Mouse (Mus musculus) gastrocnemius, postnatal 25 days (tissue): ENCODE data around the gene Hint1. TPM values are rescaled to one million over a fixed set of nuclear protein-coding genes. Genes with fewer than 3 reads are reported as not detected.
"Not testable (repeated sequence)": the region's sequence is repeated elsewhere in the genome, so short reads cannot be mapped to it uniquely, and the experiment has no call there.

Source experiments
- DNase-seq: peaks from one replicate; pipeline ENCODE4 v3.0.0; 2022
- total RNA-seq, 2 experiments: library from RNA; stranded (reverse); gene quantifications; 1 replicate in 1 of 2; 2 replicates in 1 of 2; pipeline ENCODE4 v1.2.3; 2021

Hint1 gene
- total RNA-seq, 2 experiments from 2014 or later, result 181 to 192 TPM

DNA sequence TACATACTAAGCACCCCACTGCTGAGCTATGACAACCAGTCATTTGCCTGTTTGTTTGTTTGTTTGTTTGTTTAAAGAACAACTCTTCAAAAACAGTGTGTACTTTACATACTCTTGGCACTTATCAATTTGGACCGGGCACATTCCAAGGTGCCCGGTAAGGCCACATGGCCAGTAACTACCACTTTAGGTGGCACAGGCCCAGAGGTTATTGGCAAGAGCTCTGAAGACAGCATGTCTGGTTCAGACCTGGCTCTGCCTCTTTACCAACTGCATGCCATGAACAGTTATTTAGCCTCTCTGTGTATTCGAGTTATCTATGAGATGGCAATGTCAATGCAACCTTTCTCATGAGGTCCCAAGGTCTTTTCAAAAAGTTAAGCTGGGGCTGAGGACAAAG lies 30.5 kb downstream of the Hint1 start:
- not testable (repeated sequence) for DNase-seq

DNA sequence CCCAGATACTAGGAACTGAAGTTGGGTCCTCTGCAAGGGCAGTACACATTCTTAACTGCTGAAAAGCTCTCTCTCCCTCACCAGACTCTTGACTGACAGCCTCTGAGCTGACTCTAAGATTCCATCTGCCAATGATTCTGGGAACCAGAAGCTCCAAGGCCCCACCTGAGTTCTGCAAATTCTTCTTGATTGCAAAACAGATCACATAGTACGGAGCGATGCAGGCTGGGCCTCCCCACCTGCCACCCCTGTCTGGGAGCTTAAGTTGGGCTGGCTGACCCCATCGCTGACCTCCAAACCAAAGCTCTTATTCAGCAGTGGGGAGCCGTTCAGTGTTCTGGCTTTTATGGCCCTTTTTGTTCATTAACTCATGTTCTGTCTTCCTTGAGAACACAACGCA lies 31.3 kb downstream of the Hint1 start:
- DNase-seq, result no peak

DNA sequence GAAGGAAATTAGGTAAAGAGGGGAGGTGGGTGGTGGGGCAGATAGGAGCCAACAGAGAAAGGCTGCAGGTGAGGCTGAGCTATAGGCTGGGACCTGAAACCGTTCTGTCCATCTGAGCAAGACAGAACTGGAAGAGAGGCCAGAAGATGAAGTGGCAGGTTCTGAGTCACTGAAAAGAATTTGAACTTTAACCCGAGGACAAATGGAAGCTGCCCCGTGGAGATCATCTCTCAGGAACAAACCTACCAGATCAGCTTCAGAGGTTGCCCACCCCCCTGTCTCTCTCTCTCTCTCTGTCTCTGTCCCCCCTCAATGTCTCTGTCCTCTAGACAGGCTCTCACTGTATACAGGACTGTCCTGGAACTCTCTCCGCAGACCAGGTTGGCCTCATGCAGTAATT lies 33.5 kb downstream of the Hint1 start:
- no peak for DNase-seq

DNA sequence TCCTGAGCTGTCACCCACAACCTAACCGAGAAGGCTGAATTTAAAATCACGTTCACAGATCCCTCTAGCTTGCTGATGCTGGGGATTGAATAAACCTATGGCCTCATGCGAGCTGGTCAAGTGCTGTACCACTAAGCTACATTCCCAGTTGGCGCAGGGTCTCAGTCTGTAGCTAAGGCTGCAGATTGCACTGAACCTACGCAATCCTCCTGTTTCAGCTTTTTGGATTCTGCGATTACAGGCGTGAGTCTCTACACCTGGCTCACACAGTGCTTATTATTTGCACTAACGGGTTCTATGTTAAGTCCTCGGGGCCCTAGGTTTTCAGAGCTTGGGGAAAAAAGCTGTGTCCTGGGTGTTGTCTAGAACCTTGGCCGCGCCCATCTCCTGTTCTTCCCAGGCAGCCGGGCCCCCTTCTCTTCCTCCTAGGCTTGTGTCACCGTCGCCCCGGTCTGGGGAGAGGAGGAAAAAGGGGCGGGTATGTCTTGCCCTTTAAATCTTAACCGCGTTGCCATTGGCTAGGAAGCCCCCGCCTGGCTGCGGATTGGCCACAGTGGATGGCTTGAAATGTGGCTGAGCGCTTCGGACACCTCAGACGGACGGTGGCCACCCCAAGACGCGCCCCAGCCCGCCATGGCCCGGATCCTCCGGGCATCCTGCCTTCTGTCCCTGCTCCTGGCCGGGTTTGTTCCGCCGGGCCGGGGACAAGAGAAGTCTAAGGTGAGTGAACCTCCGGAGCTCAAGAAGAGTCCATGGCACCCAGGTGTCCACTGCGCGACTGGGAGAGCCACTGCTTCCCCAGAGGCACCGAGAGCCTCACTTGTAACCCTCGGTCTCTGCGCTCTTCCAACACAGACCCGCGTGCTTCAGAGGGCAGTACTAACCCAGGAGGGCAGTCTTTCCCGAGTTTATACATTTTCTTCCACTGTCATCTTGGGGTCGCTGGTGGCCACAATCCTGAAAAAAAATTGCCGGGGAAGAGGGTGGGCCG lies 36.4 kb downstream of the Hint1 start, which contains the start of gene Gpx3:
Gpx3 (plus strand) TSS at position 121 of the 991 bp plus-strand sequence.
- DNase-seq, result peak; percentile 81

DNA sequence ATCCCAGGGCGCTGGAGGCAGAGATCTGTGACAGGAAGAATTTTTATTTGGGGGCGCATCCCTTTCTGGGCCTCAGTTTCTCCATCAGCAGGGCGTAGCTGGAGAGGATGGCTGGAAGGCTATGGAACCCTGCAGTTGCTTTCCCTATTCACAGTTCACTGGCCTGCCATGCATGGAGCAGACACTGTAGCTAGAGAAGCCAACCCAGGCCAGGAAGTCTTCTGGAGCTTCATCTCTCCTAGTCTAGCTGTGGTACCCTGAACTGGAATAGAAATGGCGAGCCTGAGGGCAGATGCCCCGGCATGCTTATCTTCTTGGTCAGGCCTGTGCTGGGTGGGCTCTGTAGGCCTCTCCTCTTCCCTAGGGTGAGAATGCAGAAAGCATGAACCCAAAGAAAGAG lies 37.2 kb downstream of the Hint1 start:
- no peak for DNase-seq

DNA sequence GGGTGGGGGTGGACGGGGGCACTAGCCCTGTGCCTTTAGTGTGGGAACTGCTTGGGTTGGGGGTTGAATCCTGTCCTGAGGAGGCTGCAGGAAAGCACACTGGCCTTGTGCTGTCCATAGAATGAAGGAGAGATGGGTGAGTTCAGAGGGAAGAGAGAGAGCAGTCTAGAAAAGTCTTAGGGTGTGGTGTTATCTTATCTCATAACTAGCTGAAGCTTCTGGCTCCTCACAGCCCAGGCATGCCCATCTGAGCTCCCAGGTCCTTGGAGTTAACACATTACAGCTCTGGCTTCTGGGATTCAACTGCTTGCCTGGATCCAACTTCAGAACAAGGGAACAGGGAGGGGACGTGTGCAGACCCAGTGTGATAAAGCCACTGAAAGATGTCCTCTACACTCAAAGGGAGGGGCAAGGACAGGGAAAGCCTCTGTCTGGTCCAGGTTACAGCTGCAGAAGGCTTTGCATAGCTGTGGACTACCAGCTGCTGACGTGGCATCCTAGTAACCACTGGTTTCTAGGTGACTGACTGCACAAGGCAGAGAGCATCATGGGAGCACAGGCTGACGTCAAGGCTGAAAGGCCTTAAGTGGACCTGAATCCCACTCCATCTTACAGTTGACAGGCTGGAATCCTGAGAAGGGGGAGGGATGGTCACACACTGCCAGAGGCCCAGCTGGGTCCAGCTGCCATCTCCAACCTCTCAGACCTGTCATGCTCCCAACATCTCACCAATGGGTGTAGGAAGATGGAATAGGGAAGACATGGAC lies 37.9 kb downstream of the Hint1 start:
- no peak for DNase-seq

DNA sequence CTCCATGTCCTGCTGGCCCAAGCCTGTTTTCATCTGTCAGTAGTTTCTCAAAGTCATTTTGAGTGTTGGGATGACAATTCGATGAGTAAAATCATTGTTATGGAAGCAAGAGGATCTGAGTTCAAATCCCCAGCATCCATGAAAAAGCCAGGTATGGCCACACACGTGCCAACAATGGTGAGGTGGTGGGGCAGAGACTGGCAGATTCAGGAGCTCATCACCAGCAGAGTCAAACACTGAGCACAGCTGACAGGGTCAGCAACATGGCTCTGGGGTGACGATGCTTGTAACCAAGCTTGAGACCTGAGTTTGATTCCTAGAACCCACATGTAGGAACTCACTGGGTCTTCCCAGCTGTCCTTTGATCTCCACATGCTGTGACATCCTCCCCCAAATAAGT lies 38.9 kb downstream of the Hint1 start:
- no peak for DNase-seq

DNA sequence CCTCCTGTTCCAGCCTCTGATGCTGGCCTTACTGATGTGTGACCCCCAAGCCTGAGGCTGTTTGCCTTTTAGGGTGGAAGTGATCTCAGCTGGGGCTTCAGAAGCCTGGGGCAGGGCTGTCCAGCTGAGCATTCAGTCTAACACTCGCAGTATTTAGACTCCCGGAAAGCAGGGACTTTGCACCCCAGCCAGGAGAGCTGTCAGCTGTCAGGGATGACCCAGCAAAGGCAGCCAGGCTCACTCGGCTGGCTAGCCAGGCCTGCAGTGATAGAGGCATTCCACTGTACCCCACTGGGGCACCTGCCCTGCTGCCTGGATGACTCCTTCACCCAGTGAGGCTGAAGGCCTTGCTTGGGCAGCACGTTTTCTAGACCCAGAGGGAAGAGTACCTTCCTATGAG lies 39.7 kb downstream of the Hint1 start:
- peak; percentile 55 for DNase-seq

DNA sequence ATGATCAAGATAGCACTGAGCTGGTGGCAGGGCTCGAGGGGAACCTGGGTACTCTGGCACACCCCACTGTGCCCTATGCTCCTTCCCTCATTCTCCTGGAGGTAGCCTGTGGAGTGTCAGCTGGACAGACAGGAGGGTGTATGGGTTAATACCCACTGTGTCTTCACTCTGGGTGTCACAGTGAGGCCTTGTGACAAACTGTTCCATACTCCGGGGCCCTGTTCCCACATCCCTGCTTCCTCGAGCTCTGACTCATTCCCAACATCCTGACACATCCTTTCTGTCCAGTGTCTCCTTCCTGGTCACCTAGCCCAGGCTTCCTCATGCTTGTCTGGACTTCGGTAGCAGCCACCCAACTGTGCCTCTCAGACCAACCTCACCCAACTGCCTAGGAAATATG lies 40.3 kb downstream of the Hint1 start:
- no peak for DNase-seq

DNA sequence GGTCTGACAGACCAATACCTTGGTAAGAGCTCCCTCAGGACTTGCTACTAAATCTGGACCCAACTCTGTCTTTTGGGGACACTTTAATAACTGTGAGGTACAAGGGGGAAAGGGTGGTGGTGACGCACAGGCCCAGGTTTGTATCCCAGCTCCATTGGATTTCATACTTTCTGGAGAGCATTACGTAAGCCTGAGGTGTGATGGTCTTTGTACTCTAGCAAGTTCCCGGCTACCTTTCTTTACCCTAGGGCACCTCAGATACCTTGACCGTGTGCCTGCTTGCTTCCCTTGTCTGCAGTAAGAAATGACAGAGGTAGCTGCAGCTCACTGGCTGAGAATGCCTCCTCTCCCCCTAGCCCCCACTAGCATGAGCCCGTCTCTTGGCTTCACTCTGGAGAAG lies 41.1 kb downstream of the Hint1 start:
- no peak for DNase-seq

DNA sequence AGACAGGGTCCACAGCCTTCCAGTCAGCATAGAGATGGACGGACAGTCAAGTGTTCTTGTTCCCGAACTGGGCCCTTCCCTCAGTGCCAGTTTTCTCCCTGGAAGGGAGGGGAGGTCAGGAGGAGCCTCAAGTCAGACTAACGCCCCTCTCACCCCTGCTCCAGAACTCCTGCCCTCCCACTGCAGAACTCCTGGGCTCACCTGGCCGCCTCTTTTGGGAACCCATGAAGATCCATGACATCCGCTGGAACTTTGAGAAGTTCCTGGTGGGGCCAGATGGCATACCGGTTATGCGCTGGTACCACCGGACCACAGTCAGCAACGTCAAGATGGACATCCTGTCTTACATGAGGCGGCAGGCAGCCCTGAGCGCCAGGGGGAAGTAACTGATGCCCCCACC lies 43.1 kb downstream of the Hint1 start:
- no peak for DNase-seq

DNA sequence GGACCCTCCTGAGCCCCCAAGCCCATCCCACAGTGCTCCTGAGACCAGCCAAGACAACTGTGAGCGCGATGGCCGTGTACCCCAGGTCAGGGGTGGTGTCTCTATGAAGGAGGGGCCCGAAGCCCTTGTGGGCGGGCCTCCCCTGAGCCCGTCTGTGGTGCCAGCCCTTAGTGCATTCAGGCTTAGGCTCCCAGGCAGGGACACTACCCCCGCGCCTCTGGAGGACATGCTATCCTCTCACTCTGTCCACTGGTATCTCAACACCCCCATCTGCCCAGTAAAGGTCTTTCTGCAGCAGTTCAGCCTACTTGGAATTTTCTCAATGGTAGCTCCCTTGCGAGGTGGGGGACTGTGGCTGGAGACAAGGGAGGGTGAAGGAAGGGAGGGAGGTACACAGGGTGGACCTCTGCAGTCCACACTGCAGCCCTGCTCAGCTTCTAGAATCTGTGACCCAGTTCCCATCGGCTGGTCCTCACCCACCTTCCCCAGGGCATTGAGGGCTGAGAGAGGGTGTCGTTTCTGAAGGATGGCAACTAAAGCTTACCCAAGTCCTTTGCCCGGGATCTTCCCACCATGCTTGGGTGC lies 44.0 kb downstream of the Hint1 start:
- DNase-seq, result no peak

DNA sequence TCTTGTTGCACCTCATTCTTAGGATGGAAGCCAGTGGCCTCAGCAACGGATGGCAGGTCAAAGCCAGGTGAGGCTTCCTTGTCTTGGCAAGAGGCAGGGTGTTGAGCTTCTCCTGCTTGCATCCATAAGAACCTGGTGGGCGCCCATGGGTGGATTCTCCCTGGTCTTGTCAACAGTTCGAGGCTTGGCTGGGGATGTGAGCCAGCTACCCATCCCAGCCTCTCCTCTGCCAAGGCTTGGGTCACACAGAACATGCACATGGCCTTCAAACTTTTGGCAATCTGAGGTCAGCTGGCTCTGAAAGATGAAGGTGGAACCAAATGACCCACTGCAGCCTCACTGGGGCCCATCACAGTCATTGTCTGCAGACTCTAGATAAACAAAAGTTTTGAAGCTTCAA lies 45.0 kb downstream of the Hint1 start:
- no peak for DNase-seq

DNA sequence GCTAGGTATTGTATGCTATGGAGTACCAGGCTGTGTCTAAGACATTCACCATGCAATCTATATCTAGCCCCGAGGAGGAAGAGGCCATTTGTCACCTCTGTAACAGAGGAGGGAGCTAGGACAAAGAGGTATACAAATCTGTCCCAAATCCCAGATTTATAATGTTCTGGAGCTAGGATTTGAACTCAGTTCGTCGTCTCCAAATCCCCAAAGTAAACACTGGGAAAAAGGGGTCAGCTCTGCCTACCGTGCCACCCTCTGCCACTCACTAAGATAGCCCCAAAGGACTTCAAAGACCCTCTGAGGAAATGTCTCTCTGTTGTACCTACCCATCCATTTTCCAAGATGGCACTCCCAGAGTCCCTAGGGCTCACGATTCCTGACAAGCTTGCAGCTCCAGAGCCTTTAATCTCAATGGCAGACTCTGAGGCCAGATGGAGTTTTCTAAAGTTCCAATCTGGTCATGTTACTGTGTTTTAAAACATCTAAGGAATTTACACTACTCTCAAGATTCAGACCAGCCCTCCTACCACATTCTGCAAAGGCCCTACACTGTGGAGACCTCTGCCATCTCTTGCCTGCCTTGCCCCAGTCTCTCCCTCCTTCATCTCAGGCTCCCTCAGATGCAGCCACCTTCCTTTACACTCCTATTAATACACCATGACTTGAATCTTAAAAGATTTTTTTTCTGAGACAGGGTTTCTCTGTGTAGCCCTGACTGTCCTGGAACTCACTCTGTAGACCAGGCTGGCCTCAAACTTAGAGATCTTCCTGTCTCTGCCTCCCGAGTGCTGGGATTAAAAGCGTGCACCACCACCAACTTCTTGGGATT lies 45.7 kb downstream of the Hint1 start:
- no peak for DNase-seq

DNA sequence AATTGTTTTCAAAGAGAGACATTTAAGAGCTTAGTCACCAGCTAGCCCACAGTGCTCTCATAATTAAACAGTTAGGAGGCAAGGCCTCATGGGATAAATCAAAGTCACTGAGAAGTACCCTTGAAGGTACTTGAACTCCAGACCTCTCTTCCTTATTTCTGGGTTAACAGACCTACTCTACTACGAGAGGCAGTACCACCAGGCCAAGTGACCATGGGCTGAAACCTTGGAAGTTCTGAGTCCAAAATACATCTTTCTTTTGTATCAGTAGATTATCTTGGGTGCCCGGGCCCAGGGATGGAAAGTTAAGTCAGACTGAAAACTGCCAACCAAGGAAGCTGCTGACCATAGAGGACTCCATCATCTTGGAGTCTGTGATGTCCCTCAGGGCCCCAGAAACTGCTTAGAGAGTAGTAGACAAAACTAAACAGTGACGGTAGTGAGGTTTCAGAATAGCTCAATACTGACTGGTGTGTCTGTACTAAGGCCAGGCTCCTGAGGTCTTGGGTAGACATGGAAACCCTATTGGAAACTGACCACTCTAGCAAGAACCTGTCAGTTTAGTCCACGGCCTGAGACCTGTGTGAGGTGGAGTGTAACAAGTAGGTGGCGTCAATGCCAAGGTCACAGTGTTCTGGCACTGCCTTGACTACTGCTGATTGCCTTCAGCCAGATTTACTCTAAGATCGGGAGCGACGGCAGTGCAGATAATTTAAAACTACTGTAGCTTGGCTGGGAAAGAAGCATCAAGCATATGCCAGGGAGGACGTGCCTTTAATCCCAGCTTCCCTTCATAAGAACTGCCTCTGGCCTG lies 46.5 kb downstream of the Hint1 start:
- DNase-seq, result no peak

DNA sequence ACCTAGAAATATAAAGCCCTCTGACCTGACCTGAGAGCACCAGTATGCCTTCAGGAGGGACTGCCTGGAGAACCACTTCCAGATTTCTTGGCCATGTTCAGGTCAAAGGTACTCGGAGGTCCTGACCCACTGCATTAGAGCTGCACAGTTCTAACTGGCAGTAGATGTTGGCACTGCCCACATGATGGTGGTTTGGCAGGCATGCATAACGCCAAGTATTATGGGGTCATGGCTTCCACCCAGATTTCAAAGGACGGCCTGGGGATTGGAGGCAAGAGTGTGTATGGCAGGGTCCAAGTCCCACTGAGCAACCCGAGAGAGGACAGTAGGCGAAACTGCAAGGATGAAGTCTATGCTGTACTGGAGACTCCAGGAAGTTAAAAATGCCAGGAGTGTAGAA lies 47.7 kb downstream of the Hint1 start:
- DNase-seq, result no peak

DNA sequence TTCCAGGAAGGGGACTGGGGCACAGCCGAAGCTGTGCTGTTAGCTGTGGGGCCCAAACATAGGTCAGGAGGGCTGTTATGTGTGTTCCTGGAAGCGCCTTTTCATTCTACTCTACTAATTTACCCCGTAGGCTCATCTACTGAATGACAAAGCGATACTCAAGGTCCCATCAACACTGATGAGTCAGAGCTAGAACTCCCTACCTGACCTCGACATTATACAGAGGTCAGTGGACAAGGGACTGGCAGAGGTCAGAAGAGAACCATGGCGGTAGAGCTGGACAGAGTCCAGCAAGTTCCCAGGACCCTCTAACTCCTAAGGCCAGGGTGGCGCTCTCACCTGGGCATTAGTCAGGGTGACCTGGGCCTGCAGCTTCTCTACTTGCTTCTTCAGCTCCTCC lies 51.3 kb downstream of the Hint1 start:
- DNase-seq, result no peak

DNA sequence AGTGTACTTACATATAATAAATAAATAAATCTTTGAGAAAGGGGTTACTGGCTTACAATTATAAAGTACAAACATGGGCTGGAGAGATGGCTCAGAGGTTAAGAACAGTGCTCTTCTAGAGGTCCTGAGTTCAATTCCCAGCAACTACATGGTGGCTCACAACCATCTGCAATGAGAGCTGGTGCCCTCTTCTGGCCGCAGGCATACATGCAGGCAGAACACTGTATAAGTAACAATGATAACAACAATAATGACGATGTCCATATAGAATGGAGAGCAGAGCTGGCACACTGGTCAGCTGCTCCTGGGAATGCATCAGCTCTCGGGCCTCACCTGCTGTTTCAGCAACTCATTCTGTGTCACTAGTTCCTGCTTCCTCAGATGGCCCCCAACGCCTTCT lies 52.1 kb downstream of the Hint1 start:
- no peak for DNase-seq
